Comparison of ENCODE assay signal across 14 mouse cellular contexts in genomic region chr8:117305405-117305804, GRCm38 (mm10). TPM values are rescaled to one million over a fixed set of nuclear protein-coding genes. Genes with fewer than 3 reads are reported as not detected.
DNase-seq lines count a peak whose midpoint lies in the region; ATAC-seq and TF ChIP-seq lines count a peak whose summit lies in the region.
"Had no signal": no experiment of that assay in that cellular context is flagged by ENCODE, and none has a peak within 500 bp of the region (broad histone marks: within the 10 kb centered on the region; RNA-seq: fewer than 3 reads in every experiment).

No protein-coding gene starts in this region.

- no peak overlapping the region for H3K27ac ChIP-seq in heart, adult 2 months
- H3K27ac ChIP-seq: hindbrain, postnatal 0 days had no signal

- peaks cover 14% of the 10 kb centered on the region for H3K4me1 ChIP-seq in heart, adult 2 months (ENCODE audit: control insufficient read depth, insufficient read depth, low read length)

- peak; percentile 74 for DNase-seq in 416B (ENCODE audit: low read depth)
- peak; percentile 59 for DNase-seq in CD4-positive, CD25-positive, alpha-beta regulatory T cell, adult 2 months (ENCODE audit: low read depth, low spot score)
- DNase-seq in splenic B cell, adult 2 months (ENCODE audit: low read depth, low spot score) = peak; percentile 42
- DNase-seq in gastrocnemius, postnatal 36 days = no peak
- no peak for DNase-seq in kidney, postnatal 10 days
- no peak for DNase-seq in heart, adult 2 months
- no peak for DNase-seq in urinary bladder, postnatal 25 days (ENCODE audit: low spot score)
- DNase-seq: adrenal gland, postnatal 14 days; cerebellum, adult 8-10 months; forebrain, postnatal 0 days; gastrocnemius, postnatal 14 days; heart, postnatal 4 days had no signal

- H3K36me3 ChIP-seq in splenic B cell, adult 2 months (ENCODE audit: control insufficient read depth, insufficient read depth, low read length, poor library complexity, severe bottlenecking) = no peaks in the 10 kb centered on the region
- no peaks in the 10 kb centered on the region for H3K36me3 ChIP-seq in heart, adult 2 months (ENCODE audit: control insufficient read depth, insufficient read depth, low read length)

- 39% methylated on average over 5 of the region's 5 CpGs for WGBS in heart, adult 2 months

- peak; percentile 85 for ATAC-seq in activated CD4-positive, CD25-positive, alpha-beta regulatory T cell, adult 4 months
- ATAC-seq: forebrain, postnatal 0 days; hindbrain, postnatal 0 days had no signal

- H3K9ac ChIP-seq in heart, adult 2 months (ENCODE audit: low read depth, low read length) = no peak overlapping the region
- H3K9ac ChIP-seq: forebrain, postnatal 0 days had no signal

- no peaks in the 10 kb centered on the region for H3K27me3 ChIP-seq in splenic B cell, adult 2 months (ENCODE audit: control insufficient read depth, insufficient read depth, low read length, poor library complexity, severe bottlenecking)
- H3K27me3 ChIP-seq in heart, adult 2 months (ENCODE audit: control insufficient read depth, insufficient read depth, low read length) = no peaks in the 10 kb centered on the region

- intact Hi-C loops in gastrocnemius, postnatal 36 days (cut with DNase I) = loop anchor here (5.0 kb wide), 1 partner anchor 48 kb away; the partner anchor contains the start of gene Cmip
- intact Hi-C loops in heart, adult 2 months (cut with DNase I) = loop anchor here (5.0 kb wide), 1 partner anchor 162 kb away; no protein-coding TSS in a partner anchor

- TF ChIP-seq CTCF in heart, adult 2 months (IDR thresholded peaks at IDR 0.05) = no peak

- no peak for TF ChIP-seq EP300 in heart, adult 2 months (IDR thresholded peaks at IDR 0.05; ENCODE audit: insufficient read depth, low read depth, low read length)

- no peak for TF ChIP-seq POLR2A in heart, adult 2 months (IDR thresholded peaks at IDR 0.05; ENCODE audit: insufficient read depth, low read depth, low read length)

- H3K4me3 ChIP-seq in heart, adult 2 months = no peak overlapping the region

- no peaks in the 10 kb centered on the region for H3K79me2 ChIP-seq in heart, adult 2 months (replicated peaks; ENCODE audit: control insufficient read depth, insufficient read depth, low read length)

RNA-seq across cellular contexts. Expression of gene Cmip, which starts 48.5 kb away (rescaled TPM):
- 10 to 100 TPM; 24.3 to 32.6 TPM for polyA plus RNA-seq in activated CD4-positive, CD25-positive, alpha-beta regulatory T cell, adult 4 months (2017; shearing (Covaris generic))
- total RNA-seq in gastrocnemius, postnatal 36 days (2021) = 1 to 10 TPM; 7.4 to 9.6 TPM
- total RNA-seq in heart, adult 2 months (2021) = 10 to 100 TPM; 20.1 to 20.8 TPM
- polyA plus RNA-seq in heart, adult 2 months (2012; rRNA removed) = 11.8 and 13.6 TPM in 2 replicates

Comparison
In these comparisons a context has a peak if more than half of its experiments do, and no peak if none do; other contexts are left out.
1. DNase-seq: peak in 416B (single experiment), CD4-positive, CD25-positive, alpha-beta regulatory T cell, adult 2 months (single experiment) and splenic B cell, adult 2 months (single experiment); none in gastrocnemius, postnatal 36 days (0 of 2), kidney, postnatal 10 days (single experiment), heart, adult 2 months (0 of 2) and urinary bladder, postnatal 25 days (single experiment).